Mouse (Mus musculus) midbrain, embryonic 12.5 days (tissue): Measurements from ENCODE around the gene Anapc11. TPM values are rescaled to one million over a fixed set of nuclear protein-coding genes. Genes with fewer than 3 reads are reported as not detected.
A peak's percentile ranks its signal among the peaks of the same experiment; 100 is the strongest.

Source experiments
- ATAC-seq: fragments of 200-750 bp; cut with Nextera tagmentation; 2 replicates; pipeline ENCODE4 v1.8.0; 2017; ENCODE audit warnings: low read depth, moderate TSS enrichment, moderate library complexity; ENCODE audit not compliant: low FRiP score
- H3K27ac ChIP-seq: fragments of 300-500 bp; sonication (generic); replicated peaks from 2 replicates; pipeline ENCODE4 v1.5.1; 2016; ENCODE audit warnings: mild to moderate bottlenecking
- H3K27me3 ChIP-seq: fragments of 300-500 bp; sonication (generic); 2 replicates; pipeline ENCODE4 v1.6.1; 2016; ENCODE audit warnings: mild to moderate bottlenecking
- H3K36me3 ChIP-seq: fragments of 300-500 bp; sonication (generic); 2 replicates; pipeline ENCODE4 v1.6.1; 2016
- H3K4me1 ChIP-seq: fragments of 300-500 bp; sonication (generic); 2 replicates; pipeline ENCODE4 v1.6.1; 2016
- H3K4me2 ChIP-seq: fragments of 300-500 bp; sonication (generic); replicated peaks from 2 replicates; pipeline ENCODE4 v1.6.1; 2016; ENCODE audit warnings: mild to moderate bottlenecking, moderate library complexity
- H3K4me3 ChIP-seq: fragments of 300-500 bp; sonication (generic); 2 replicates; pipeline ENCODE4 v1.5.1; 2016; ENCODE audit warnings: mild to moderate bottlenecking
- H3K9ac ChIP-seq: fragments of 300-500 bp; sonication (generic); replicated peaks from 2 replicates; pipeline ENCODE4 v1.6.1; 2016; ENCODE audit warnings: mild to moderate bottlenecking, moderate library complexity
- H3K9me3 ChIP-seq: fragments of 300-500 bp; sonication (generic); 2 replicates; pipeline ENCODE4 v1.6.1; 2016; ENCODE audit warnings: mild to moderate bottlenecking
- WGBS: fragments of 180-500 bp; shearing (Covaris S2); methylation state at CpG from one replicate; pipeline ENCODE4 v1.1.7; 2016; 5-methylcytosine and 5-hydroxymethylcytosine counted together
- polyA plus RNA-seq: library from polyadenylated mRNA; unstranded; fragments of >200 nt; fragmentation: Nextera tagmentation; extraction: Ambion mirVana; gene quantifications from 2 replicates; pipeline ENCODE4 v1.2.1, GENCODE M21; 2016

Gene Anapc11
- polyA plus RNA-seq, 1 experiment from 2014 or later, result 165 TPM

DNA sequence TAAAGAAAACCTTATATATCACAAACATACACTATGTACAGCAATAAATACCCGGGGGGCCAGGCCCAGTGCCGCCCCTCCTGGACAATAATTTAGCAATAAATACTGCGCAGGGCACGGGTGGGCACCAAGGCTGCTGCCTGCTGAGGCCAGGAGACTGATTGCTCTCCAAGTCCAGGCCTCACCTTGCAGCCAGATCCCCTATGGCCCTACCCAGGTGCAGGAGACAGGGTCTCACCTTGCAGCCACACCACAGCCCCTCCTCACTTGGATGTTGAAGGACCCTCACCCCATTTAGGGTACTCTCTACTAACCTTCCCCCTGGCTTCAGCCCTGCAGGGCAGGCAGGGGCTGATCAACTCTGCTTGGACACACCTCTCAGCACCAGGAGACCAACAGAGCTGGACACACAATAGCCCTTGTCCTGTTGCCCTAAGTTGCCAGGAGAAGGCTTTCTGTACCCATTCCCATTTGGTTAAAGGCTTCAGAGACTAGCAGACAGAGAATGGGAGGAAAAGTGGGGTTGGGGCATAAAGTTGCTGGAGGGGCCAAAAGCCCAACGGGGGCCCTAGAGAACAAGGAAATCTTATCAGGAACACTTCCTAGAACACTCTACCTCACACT lies 27.0 kb downstream of the Anapc11 start, which contains the start of gene Sirt7:
Sirt7 (minus strand) TSS at position 89 of the 624 bp plus-strand sequence.
- H3K4me2 ChIP-seq, result peak within 1 kb of the TSS; percentile 100
- peaks cover 40% of the 10 kb centered on the region for H3K36me3 ChIP-seq
- WGBS, result 27% methylated on average over 5 of the region's 5 CpGs
- peak; percentile 68 for ATAC-seq
- H3K27ac ChIP-seq, result peak within 1 kb of the TSS; percentile 78
- no peaks in the 10 kb centered on the region for H3K9me3 ChIP-seq
- peak within 1 kb of the TSS; percentile 84 for H3K9ac ChIP-seq
- no peaks in the 10 kb centered on the region for H3K27me3 ChIP-seq
- H3K4me1 ChIP-seq, result peaks cover 30% of the 10 kb centered on the region
- peak within 1 kb of the TSS; percentile 99 for H3K4me3 ChIP-seq

DNA sequence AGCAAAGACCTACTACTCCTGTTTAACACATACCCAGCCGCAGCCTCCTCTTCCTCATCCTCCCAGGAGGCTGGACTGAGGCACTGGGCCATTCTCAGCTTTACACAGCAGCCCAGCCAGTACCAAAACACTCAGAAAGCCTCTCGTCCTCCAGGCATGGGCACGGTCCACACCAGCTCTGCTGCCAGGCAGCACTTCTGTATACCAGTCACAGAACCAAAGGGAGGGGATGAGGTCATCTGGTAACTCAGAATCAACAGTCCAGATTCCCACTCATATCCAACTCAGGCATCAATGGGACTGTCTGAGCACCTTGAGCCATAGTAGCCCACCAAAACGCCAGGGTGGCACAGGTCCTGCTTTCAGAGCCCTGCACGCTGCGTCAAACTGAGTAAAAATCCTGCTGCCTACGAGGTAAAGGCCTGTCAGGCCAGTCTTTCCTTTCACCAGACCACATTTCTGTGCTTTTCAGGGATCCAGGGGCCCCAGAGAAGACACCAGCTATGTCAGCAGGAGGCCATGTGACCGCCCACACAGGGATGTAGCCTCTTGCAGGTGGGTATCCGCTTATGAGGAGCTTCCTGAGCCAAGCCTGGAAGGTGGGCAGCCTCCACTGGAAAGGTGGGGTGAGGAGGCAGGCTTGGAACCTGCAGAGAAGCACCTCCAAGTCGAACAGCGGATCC lies 28.7 kb downstream of the Anapc11 start:
- 94% methylated on average over 11 of the region's 11 CpGs for WGBS
- H3K9me3 ChIP-seq, result no peaks in the 10 kb centered on the region
- no peak overlapping the region for H3K4me3 ChIP-seq
- no peak for ATAC-seq
- no peak overlapping the region for H3K4me2 ChIP-seq
- H3K27me3 ChIP-seq, result no peaks in the 10 kb centered on the region
- H3K9ac ChIP-seq, result no peak overlapping the region
- peaks cover 47% of the 10 kb centered on the region for H3K4me1 ChIP-seq
- H3K27ac ChIP-seq, result no peak overlapping the region
- peaks cover 25% of the 10 kb centered on the region for H3K36me3 ChIP-seq

DNA sequence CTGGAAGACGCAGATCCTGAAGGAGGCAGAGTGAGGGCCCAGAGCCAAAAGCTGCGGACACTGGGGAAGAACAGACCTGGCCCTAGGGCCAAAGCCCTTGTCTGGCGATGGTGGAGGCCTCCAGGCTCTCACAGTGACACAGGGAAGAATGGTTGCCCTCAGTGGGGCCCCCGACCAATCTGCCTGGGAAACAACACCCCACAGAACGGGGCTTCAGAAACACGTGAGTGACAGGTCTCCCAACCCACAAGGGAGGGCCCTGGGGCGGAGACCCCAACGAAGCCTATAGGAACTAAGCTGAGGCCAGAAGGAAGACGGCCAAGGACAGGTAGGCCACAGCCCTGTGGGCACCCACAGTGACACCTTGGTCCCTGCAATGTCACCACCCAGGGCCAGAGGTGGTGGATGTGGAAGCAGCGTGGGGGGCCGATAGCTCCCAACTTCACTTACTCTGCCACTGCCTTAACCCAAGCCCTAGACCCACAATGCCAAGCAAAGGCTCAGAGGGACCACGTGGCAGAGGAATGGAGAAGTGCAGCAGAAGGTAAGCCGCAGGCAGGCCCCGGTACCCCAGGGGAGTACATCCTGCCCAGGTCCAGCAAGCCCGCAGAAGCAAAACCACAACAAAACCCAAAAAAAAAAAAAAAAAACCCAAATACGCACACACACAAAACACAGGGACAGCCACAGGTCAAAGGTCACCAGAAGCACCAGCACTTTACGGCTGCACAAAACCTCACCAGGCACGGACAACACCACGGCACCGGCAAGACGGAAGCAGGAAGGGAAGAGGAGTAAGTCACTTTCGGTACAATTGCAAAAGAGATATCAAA lies 29.5 kb downstream of the Anapc11 start:
- Histone ChIP-seq H3K36me3 (peaks cover 20% of the 10 kb centered on the region), H3K4me2 (no peak overlapping the region), H3K4me3 (no peak overlapping the region), H3K9me3 (no peaks in the 10 kb centered on the region), H3K4me1 (peaks cover 54% of the 10 kb centered on the region), H3K27me3 (no peaks in the 10 kb centered on the region), H3K9ac (no peak overlapping the region), H3K27ac (no peak overlapping the region)
- WGBS, result 85% methylated on average over 22 of the region's 22 CpGs
- ATAC-seq, result no peak

DNA sequence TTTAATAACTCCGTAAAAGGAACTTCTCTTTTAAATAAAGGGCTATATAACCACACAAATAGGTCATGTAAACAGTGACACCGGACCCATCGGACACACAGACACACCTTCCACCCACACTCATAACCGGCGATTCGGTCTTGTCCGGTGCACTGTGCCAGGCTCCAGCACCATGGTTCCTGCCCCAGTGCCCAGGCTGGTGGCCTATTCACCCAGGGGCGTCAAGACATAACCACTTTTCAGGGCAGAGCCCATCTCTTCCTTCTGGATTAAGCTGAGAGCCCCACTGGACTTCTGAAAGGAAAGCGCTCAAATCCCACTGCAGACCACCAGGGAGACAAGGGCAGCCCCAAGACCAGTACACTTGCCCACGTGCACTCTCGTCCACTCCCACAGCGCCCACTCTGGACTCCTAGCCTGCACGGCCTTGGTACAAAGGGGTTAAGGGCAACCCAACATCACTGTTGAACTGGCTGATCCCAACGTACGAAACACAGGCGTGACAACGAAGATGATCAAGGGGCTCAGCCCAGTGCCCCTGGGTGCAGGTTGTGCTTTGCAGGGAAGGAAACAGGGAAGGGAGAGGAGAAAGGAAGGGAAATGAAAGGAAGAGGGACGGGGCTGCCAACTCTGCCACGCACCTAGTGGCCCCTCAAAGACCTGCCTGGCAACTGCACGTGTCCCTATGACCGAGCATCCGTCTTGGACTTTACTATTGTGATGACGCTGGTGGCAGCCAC lies 30.6 kb downstream of the Anapc11 start:
- Histone ChIP-seq H3K4me1 (peaks cover 49% of the 10 kb centered on the region), H3K4me3 (no peak overlapping the region), H3K27ac (no peak overlapping the region), H3K9me3 (no peaks in the 10 kb centered on the region), H3K4me2 (no peak overlapping the region), H3K27me3 (no peaks in the 10 kb centered on the region), H3K36me3 (peaks cover 20% of the 10 kb centered on the region), H3K9ac (no peak overlapping the region)
- 95% methylated on average over 23 of the region's 23 CpGs for WGBS
- no peak for ATAC-seq

DNA sequence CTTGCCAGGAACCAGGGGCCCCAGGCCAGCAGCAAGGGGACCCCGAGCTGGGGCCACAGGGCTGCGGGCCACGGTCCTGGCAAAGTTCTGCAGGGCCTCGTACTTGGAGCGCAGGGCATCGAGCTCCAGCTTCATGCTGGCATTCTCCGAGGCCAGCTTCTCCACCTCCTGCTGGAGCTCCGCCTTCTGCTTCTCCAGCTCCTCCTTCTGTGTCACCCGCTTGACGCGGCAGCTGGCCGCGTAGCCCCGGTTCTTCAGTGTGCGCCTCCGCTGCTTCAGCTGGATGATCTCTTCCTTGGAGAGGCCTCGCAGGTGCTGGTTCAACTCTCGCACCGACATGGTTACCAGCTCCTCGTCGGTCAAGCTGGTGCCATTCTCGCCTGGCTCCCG lies 31.1 kb downstream of the Anapc11 start:
- WGBS, result 79% methylated on average over 23 of the region's 23 CpGs
- no peak for ATAC-seq
- Histone ChIP-seq H3K27me3 (no peaks in the 10 kb centered on the region), H3K27ac (no peak overlapping the region), H3K4me2 (no peak overlapping the region), H3K9ac (peak overlapping the region; percentile 46), H3K36me3 (peaks cover 20% of the 10 kb centered on the region), H3K4me1 (peaks cover 43% of the 10 kb centered on the region), H3K4me3 (0 out of 2 replicates have a peak overlapping the region, but pooled peaks have one; percentile 4), H3K9me3 (no peaks in the 10 kb centered on the region)

DNA sequence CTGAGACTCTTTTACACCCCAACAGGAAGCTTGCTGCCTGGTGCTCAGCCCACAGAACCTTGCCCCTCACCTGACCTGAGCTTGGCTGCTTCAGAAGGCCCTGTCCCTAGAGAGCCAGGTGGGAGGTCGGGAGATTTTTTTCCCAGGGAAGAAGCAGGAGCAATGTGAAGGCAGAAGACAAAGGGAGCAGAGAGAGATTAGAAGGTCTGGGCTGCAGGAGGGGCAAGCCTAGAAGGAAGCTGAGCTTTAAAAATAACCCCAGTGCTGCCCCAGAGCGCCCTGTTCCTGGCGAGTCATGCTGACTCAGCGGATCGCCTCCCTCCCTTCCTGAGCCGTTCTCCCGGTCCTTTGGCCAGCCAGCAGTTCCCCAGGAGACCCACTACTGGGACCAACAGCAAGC lies 31.7 kb downstream of the Anapc11 start:
- 28% methylated on average over 7 of the region's 7 CpGs for WGBS
- no peak overlapping the region for H3K27ac ChIP-seq
- 0 out of 2 replicates have a peak overlapping the region, but pooled peaks have one; percentile 4 for H3K4me3 ChIP-seq
- ATAC-seq, result no peak
- no peaks in the 10 kb centered on the region for H3K27me3 ChIP-seq
- H3K9me3 ChIP-seq, result no peaks in the 10 kb centered on the region
- H3K4me1 ChIP-seq, result peaks cover 43% of the 10 kb centered on the region
- peak overlapping the region; percentile 46; the same call in 1 of the 2 replicates for H3K9ac ChIP-seq
- H3K36me3 ChIP-seq, result peaks cover 20% of the 10 kb centered on the region
- H3K4me2 ChIP-seq, result peak overlapping the region; percentile 17; the same call in 1 of the 2 replicates

DNA sequence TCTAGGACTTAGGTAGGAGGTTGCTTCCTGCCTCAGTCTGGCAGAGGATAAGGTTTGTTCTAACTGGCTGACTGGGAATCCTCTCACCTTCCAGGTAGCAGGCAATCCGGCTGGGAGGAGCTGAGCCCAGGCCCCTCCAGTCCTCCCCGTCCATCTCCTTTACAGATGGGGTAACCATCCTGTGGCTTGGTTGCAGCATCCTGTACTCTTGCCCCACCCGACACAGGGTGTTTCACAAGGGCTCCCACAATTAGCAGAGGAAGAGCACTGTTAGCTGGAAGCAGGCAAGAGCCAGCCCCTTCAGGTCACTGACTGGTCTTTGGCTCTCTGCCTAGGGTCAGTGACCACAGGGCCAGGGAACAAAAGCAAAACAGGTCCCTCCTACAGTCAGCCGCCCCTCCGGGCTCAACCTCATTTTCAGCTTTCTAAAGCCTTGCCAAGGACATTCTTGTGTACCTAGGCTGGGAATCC lies 32.2 kb downstream of the Anapc11 start:
- no peaks in the 10 kb centered on the region for H3K27me3 ChIP-seq
- no peak for ATAC-seq
- whole genome bisulfite sequencing, result 31% methylated on average over 5 of the region's 5 CpGs
- H3K4me3 ChIP-seq, result no peak overlapping the region
- H3K4me2 ChIP-seq, result no peak overlapping the region
- peaks cover 39% of the 10 kb centered on the region for H3K4me1 ChIP-seq
- H3K27ac ChIP-seq, result peak overlapping the region; percentile 10; the same call in 1 of the 2 replicates
- peak overlapping the region; percentile 46 for H3K9ac ChIP-seq
- H3K36me3 ChIP-seq, result peaks cover 20% of the 10 kb centered on the region
- no peaks in the 10 kb centered on the region for H3K9me3 ChIP-seq

DNA sequence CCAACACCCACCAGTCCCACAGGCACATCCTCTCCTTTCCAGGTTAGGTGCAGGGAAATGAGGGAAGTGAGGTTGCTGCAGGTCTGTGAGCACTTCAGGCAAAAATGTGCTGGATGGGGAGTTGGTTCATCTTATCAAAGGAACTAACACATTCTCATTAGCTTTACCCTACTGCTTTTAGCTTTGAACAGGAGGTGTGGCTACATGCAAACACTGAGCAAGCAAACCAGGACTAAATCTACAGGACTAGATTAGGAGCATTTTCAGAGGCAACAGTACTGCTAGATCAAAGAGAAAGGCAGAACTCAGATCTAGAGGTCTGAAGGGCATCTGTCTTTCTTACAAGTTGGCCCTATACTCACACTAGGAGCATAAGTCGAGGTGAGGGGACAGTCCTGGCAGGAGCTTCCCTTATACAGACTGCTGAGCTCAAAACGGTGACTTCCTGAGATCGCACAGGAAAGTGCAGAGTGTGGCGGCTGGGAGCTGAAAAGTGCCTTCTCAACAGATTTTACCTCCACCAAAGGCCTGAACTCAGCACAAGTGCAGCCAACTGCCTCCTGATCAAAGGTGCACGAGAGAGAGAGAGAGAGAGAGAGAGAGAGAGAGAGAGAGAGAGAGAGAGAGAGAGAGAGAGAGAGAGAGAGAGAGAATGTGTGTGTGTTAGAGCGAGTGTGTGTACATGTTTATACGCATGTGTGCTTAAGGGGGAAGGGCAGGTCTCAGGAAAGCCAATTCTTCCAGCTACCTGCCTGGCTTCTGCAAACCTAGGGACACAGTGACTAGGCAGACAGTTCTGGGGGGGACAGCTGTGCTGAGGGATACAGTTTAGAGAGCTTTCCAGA lies 32.9 kb downstream of the Anapc11 start:
- Histone ChIP-seq H3K36me3 (peaks cover 20% of the 10 kb centered on the region), H3K4me3 (peak overlapping the region; percentile 97; the same call in 1 of the 2 replicates), H3K9ac (peak overlapping the region; percentile 46), H3K27me3 (no peaks in the 10 kb centered on the region), H3K9me3 (no peaks in the 10 kb centered on the region), H3K4me1 (peaks cover 35% of the 10 kb centered on the region), H3K27ac (peak overlapping the region; percentile 10; the same call in 1 of the 2 replicates), H3K4me2 (peak overlapping the region; percentile 96)
- no peak for ATAC-seq
- 42% methylated on average over 7 of the region's 7 CpGs for WGBS

DNA sequence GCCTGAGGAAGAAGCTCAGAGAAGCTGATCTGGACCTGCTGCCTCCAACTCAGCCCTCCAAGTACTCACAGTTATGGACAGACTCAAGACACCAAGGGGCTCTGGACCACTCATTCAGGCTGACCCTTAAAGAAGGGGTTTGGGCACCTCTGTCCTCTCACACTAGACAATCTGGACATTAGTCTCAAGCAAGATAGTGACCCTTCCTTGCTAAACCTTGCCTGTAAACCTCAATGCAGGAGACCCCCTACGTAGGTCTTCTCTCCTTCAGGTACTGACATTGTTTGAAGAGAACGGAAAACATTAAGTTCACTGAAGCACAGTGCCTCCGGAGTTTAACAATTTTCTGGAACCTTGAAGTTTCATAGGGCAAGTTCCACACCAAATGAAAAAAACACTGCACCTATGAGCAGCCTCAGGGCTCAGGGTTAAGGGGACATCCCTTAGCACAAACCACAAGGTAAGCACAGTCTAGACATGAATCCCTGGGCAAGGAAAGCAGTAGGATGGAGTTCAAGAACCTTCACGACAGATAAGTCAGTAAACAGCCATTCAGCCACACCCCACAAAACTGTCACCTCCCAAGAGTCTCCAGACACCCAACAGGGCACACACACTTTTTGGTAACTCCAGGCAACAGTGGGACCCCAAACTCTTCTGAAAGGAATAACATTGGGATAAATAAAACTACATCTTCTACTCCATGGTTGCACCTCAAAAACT lies 33.7 kb downstream of the Anapc11 start:
- H3K4me3 ChIP-seq, result peak overlapping the region; percentile 97
- peaks cover 35% of the 10 kb centered on the region for H3K4me1 ChIP-seq
- no peaks in the 10 kb centered on the region for H3K27me3 ChIP-seq
- H3K27ac ChIP-seq, result peak overlapping the region; percentile 85
- peak overlapping the region; percentile 93 for H3K9ac ChIP-seq
- whole genome bisulfite sequencing, result 66% methylated on average over 4 of the region's 4 CpGs
- peak overlapping the region; percentile 96 for H3K4me2 ChIP-seq
- H3K9me3 ChIP-seq, result no peaks in the 10 kb centered on the region
- peaks cover 20% of the 10 kb centered on the region for H3K36me3 ChIP-seq
- no peak for ATAC-seq
